Mouse (Mus musculus): Measurements from ENCODE around the gene Dnah1.
A peak's percentile ranks its signal among the peaks of the same experiment; 100 is the strongest.

Gene Dnah1

DNA sequence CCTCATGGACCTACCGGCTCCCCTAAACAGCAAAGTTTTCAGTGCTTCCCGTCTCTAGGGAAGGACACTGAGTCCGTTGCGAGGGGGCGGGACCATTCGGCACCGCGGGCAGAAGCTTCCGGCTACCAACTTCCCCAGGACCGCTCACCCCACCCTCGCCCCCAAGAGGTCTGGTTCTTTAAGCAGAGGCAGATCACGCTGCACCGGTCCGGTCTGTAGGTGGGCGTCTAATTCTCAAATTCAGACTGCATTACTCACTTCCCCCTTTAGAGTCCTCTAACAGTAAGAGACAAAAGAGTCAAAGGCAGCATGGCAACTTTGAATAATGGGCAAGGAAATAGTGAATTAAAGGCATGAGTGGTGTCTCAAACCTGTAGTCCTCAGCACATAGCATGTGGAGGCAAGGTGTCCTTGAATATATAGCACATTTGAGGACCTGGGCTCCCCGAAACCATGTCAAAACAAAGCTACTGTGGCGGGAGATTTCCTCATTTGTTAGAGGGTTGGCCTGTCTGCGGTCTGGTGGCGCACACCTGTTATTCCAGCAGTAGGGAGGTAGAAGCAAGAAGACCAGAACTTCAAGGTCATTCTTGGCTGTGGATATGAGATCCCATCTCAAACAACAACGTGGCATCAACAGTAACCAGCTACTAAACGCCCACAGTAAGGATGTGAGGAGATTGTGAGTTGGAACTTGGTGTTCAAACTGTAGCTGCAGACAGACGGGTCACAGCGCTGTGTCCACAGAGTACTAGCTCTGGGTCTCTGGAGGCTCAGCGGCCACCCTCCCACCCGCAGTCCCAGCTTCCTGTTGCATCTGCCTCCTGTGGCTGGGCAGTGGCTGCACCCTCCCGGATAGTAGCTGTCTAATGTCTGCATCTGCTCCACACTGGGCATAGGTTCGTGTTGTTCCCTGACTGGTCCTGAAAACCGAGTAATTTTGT, at the start of gene Dnah1:
Gene Dnah1, minus strand, starts transcription at position 48 of the 944 bp plus-strand sequence.
- DNase-seq = peak; percentile 39

DNA sequence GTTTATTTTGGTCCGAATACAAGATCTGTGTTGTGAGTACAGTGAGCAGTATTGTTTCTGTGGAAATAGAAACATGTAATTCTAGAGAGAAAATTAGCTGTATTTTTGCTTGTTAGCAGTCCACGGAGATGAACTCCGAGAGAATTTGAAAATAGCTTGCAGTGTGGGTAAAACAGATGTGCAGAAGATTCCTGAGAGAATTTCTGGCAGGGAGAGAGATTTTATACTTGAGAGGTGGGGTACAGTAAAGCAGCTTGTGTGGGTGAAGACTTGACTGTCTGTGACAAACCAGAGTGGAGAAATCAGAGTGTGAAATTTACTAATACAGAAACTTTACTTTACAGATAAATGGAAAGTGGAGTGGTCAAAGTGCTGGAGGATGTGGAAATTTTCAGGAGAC, 45.7 kb upstream of the Dnah1 start:
- DNase-seq = no peak

DNA sequence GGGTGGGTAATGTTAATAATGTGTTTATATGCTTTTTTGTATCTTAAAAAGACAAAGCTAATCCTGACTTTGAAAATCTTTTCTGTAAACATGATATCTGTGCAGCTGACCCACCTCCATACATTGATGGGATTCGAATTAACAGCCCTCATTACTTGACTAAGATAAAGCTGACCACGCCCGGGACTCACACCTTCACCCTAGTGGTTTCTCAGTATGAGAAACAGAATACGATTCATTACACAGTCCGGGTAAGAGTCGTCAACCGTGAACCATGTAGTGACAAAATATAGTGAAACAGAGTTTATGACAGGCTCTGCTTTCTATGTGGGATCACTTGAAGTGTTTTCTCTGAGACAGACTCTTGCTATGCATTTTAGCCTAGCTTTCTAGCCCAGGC, 44.3 kb upstream of the Dnah1 start:
- DNase-seq = no peak

DNA sequence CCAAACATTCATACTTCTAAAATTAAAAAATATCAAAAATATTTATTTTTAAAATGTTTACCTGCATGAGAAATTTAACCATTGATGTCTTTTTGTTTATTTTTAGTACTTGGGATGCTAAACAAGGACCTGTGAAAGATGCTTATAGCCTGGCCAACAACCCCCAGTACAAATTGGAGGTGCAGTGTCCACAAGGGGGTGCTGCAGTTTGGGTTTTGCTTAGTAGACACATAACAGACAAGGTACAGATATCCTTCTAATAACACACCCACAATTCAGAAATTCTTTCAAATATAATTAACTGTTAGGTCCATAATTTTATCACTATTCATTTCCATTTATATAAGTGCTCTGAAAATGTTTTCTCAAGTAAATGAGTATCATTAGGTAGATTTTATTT, 41.7 kb upstream of the Dnah1 start:
- peak; percentile 78 for DNase-seq

DNA sequence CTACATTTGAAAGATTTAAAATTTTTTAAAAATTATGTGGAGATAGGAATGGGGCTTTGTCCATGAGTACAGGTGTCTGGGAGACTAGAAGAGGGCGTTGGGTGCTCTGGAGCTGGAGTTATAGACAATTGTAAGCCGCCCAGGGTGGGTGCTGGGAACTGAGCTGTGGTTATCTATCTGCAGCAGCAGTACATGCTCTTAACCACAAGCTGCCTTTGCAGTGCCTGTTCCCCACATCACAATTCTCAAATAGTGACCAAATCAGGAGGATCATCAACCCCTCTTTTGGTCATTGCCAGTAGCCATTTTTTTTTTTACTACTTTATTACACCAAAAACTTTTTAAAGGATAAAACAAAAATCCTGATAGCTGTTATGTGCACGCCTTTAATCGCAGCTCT, 40.9 kb upstream of the Dnah1 start:
- no peak for DNase-seq

DNA sequence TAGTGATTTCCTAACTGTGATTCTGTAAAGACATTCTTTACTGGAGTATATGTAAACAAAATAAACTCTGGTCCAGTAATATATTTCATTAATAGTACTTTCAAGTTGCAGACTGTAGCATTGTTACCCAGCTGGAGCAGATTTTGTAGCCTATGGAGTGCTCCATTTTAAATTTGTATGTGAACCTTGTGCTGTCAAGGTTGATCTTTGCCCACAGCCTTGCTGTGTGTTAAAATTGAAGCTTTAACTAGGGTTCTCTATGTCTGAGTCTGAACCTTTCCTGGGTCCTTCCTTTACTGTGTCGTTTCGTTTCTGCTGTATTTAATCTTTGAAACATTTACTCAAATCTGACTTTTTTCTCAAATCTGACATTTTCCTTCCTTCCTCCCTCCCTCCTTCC, 38.5 kb upstream of the Dnah1 start:
- DNase-seq = peak; percentile 51

DNA sequence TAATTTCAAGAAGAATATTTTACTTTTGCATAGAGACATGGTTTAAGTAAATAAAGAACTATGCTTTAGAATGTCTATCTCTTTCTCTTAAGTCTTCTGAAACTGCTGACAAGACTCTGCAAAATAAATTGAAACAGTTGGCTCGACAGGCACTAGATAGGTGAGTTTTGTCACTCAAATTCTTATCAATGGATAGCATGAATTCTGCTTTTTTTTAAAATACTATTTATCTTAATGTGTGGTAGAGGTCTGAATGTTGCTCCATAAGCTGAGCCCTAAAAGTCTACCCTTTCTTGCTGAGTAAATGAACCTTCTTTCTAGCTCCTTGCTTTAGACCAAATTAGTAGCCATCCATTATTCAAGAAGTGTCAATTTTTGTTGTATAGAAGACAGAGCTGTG, 21.7 kb upstream of the Dnah1 start:
- no peak for DNase-seq

DNA sequence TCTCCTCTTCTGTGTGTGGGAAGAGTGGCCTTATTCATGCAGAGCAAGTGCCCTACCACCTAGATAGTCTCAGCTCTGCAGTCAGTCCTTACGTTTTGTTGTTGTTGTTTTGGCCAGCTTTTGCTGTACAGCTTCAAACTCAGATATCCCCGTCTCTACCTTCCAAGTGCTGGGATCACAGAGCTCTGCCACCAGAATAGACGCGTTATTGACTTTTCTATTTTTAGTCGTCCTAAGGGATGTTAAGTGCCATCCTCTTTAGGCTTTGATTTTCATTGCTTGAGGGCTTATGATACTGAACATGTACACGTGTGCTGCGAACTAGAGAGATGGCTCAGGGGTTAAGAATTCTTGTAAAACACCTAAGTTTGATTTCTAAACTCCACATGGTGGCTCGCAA, 19.5 kb upstream of the Dnah1 start:
- DNase-seq = no peak

DNA sequence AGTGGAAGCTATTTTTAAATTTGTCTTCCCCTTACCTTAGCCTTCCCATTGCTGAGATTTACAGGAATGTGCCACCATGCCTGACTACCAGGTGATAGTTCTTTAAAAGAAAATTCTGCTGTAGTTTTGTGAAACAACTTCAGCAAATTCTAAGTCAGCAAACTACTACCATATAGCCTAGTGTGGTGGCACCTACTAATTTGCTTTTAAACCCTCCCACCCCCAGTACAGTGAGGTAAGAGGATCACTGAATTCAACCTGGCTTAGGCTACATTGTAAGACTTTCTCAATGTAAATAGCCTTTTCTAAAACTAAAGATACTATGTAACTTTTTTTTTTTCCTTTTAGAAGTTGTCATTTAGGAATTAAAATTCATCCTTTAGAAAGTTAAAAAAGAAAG, 14.3 kb upstream of the Dnah1 start:
- no peak for DNase-seq

DNA sequence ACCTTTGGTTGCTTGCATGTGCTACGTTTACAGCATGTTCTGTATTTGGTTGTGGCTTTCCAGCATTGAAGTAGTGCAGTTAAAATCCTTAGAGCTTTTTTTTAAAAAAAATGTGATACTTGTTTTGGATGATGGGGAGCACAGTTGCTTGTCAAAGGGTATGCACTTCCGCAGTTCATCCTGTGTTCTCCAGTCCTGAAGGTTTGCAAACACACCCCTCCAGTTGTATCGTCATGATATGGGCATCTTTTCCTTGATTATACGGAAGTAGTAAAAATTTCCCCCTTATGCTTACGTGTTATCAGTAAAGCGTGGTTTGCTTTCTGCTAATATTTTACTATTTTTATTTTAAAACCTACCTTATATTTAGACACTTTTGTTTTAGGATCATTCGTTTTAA, 13.7 kb upstream of the Dnah1 start:
- no peak for DNase-seq

DNA sequence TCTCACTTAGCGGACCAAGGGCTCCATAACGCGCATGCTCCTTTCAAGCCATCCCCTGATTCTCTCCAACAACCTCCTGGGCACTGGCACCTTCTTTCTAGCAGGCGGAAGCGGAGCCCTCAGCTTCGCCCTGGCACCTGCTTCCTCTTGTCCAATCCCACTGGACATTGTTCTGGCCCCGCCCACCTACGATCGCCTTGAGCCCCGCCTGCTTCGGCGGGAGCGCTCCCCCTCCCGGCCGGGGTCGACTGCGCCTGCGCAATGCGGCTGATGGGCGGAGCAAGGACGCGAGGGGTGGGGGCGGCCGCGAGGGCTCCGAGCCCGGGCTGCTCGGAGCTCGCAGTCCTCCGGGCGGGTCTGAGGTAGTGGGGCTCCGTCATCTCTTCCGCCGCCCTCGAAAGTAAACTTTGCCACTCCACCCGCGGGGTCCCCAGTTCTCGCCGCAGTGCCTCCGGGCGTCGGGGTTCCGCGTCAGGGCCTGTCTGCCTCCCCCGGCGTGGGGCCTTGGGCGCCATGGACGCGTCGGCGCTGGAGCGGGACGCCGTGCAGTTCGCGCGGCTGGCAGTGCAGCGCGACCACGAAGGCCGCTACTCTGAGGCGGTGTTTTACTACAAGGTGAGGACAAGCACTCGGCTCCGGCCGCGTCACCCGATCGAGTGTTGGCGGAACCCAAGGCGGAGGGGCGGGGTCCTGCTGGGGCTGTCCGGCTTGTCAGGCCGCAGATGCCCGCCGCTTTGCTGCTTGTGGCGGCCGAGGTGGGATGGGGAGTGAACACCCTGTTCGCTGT, 12.9 kb upstream of the Dnah1 start, which contains the start of gene Capn7:
Gene Capn7, plus strand, starts transcription at position 270 of the 787 bp plus-strand sequence.
- peak; percentile 98 for DNase-seq

DNA sequence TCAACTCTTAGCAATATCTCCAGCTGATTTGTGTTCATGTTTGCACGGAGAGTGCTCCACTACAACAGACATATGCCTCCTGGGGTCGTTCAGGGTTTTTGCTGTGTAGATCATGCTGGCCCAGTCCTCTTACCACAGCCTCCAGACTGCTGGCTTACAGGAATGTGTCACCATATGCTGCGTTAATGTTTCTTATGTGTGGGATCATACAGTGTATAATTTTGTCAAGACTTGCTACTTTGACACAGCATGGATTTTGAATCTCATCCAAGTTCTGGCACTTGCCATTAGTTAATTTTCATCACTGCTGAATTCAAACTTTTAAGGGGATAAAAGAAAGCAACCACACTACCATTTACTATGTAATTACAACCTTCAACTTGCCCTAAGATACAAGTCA, 12.1 kb upstream of the Dnah1 start:
- DNase-seq = no peak

DNA sequence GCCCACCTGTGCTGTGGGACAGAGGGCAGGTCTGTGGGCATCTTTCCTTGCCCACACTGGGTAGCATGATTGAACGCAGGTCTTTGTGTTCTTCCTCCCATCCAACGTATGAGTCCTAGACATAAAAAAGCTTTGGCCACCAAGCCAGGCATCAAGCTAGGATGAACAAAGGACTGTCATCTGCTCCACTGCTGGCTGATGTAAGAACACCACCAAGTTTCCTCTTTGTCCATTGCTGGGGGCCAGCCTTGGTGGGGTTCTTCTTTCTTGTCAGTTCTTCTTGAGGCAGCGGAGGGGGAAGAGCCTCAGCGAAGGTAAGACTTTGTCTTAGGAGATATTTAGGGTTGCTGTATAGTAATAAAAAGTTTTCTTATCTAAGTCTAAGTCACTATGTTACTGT, 7.3 kb upstream of the Dnah1 start:
- DNase-seq = no peak

DNA sequence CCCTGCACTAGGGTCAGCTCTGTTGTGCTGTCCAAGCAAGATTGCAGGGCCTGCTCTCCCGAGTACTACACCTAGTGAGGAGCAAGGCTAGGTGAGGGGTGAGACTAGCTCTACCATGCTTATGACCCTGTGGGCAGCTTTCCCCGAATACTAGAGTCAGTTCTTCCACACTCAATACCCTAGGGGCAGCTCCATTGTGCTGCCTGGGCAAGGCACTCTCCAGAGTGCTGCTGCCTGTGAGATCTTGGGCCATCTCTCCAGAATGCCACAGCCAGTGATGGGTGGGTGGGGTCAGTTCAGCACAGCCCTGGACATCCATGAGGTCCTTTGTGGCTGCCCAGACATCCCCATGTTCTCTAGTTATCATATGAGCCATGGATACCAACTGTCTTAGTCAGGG, 6.0 kb upstream of the Dnah1 start:
- DNase-seq = no peak

DNA sequence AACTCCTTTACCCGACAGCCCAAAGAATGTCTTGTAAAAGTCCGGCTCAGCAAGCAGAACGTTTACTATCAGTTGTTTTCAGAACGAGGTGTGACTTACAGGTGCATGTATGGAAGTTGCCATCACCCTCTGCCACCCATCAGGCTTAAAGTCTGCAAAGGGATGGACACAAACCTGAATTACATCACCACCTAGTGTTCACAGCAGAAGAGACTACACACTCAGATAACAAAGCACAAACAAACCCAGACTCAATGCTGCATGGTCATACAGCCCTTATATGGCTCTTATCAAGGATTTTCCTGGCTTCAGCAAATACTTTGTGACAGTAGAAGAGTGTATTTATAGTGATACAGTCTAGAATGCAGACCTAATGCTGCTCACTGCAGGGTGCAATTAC, 4.0 kb upstream of the Dnah1 start:
- DNase-seq = no peak

DNA sequence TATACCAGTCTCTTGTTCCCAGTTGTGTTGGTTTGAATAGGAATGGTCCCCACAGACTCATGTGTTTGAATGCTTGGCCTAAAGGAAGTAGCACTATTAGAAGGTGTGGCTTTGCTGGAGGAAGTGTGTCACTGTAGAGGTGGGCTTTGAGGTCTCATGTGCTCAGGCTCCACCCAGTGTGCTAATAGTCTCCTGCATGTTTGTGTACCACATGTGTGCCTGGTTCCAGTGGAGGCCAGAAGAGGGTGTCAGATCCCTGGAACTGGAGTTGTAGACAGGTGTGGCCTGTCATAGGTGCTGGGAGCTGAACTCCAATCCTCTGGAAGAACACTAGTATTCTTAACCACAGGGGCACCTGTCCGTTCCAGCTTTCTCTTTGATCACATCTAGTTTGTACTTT, 3.5 kb upstream of the Dnah1 start:
- no peak for DNase-seq

DNA sequence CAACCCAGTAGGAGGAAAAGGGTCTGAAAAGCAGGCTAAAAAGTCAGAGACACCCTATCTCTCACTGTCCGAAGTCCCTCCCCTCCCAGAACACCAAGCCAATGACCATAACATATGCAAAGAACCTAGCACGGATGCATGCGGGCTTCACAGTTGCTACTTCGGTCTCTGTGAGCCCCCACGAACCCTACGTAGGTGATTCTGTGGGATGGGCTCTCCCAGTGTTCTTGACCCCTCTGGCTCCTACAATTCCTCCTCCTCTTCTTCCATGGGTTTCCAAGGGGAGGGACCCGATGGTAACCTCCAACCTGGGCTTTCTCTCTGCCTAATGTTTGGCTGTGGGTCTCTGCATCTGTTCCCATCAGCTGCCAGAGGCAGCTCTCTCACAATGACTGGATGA, 3.1 kb upstream of the Dnah1 start:
- no peak for DNase-seq

DNA sequence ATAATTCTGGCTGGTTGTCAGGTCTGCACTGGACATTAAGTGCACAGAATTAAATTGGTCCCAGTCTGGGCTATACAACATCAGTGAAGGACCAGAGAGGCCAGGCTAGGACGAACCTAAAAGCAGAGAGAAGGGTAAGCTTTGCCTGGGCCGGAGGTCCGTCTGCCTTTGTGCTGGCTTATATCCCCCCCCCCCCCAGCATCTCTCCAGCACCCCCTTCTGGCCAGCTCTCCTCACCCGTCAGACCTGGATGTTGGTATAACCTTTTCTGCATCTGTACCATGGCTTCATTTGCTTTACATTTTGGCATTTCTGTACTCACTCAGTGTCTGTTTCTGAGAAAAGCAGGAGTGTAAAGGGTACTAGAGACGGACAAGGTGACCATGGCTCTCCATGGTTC, 1.9 kb upstream of the Dnah1 start:
- no peak for DNase-seq

DNA sequence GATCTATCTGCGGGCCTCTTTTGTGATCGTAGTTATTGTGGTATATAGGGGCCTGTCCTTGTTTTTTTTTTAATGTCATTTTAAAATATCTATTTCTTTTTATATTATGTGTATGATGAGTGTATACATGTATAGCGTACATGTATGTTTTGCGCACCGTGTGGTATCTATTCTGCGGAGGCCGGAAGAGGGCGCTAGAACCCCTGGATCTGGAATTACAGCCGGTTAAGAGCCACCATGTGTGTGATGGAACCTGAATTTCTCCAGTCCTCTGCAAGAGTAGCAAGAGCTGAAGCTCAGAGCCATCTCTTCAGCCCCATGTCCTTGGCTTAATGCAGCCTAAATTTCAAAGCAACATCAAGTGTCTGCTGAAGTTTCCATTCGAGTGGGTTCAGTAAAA, 1.2 kb upstream of the Dnah1 start:
- DNase-seq = no peak

DNA sequence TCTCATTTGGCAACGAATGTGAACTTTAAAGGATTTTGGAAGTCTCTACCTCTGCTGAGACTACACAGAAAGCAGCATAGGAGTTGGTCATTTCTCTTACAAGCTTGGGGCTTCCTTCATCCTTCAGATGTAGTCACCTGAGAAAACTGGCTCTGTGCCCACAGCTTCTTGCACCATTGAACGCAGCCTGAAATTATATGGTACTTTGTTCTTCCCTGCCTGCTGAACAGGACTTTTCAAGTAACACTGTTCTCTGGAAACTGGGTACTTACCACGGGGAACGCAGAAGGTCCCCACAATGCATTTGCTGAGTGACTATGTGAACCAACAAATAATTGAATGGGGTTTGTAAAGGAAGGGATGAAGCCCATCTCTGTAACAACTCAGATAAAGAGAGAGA, 507 bp downstream of the Dnah1 start:
- DNase-seq = peak; percentile 24

DNA sequence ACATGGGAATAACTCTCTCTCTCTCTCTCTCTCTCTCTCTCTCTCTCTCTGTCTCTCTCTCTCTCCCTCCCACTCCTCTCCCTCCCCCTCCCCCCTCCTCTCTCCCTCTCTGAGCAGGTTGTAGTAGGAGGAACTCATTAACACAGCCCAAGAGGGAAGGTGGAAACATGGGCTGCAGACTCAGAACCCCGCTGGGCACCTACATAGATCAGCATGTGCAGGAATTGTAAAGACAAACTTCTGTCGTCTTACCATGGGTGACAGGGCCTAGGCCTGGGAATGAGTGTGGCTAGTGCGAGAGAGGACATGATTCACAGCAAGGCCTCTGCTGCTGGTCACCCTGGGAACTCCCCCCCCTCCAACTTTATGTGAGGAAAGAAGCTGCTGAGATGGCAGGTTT, 1.5 kb downstream of the Dnah1 start:
- DNase-seq = no peak

DNA sequence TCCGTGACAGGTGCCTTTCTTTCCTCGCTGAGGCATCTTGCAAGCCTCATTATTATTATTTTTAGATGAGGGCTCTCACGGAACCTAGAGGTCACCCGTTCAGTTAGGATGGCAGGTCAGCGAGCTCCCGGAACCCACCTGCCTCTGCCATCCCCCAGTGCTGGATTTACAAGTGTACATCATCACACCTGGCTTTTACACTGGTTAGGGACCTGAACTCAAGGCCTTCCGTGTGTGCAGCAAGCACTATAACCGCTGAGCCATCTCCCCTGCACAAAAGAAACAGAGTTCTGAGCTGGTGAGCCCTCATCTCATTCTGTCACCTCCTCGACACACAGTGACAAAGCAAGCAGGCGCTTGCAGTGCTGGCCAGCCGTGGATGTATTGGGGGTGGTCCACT, 2.5 kb downstream of the Dnah1 start:
- DNase-seq = no peak

DNA sequence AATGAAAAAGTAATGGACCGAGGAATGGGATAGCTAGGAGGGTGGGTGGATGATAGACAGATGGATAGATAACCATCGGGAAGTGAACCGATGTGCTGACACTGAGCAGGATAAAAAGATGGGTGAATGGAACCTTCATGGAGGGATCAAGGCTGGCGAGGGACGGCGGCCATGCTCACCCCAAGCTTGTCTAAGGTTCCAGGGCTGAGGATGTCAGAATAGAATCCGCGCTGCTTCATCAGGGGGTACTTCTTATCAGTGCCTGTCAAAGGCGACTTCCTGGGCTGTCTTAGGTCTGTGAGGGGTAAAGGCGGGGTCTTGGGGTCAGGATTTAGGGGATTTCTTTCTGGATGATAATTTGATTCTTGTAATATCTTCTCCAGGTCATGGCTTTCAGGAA, 4.2 kb downstream of the Dnah1 start:
- no peak for DNase-seq

DNA sequence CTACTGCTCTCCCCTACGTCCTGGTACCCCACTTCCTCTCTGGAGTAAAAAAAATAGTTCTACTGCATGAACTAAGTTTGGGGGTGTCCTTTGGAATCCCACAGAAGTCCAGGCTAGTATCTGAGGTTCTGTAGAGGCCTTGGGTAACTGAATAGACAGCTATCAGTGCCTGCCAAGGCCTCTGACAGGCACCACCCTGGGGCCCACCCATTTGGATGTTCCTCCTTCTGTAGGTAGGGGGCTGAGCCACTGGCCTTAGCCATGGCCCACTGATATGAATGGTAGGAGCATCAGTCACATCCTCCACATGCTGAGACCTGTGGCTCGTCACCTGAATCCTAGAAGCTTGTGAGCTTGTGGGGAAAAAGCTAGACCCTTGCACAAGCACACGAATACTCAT, 5.9 kb downstream of the Dnah1 start:
- no peak for DNase-seq

Measured in kidney, adult 9 months (tissue).